Mouse (Mus musculus) lung, embryonic 15.5 days (tissue): ENCODE results near the gene 2200002D01Rik. TPM values are rescaled to one million over a fixed set of nuclear protein-coding genes. Genes with fewer than 3 reads are reported as not detected.
"Not testable (repeated sequence)": the region's sequence is repeated elsewhere in the genome, so short reads cannot be mapped to it uniquely, and the experiment has no call there.

Experiments used
- ATAC-seq: fragments of 200-750 bp; cut with Nextera tagmentation; 2 replicates; pipeline ENCODE4 v1.8.0; 2017; ENCODE audit warnings: moderate number of reproducible peaks, borderline replicate concordance; ENCODE audit not compliant: low FRiP score, low TSS enrichment; ENCODE audit errors: extremely low read depth
- H3K27ac ChIP-seq: fragments of 300-500 bp; sonication (generic); 2 replicates; pipeline ENCODE4 v1.5.1; 2015; ENCODE audit warnings: moderate library complexity, mild to moderate bottlenecking, inconsistent platforms
- H3K27me3 ChIP-seq: fragments of 300-500 bp; sonication (generic); 2 replicates; pipeline ENCODE4 v1.6.1; 2015; ENCODE audit warnings: inconsistent platforms
- H3K36me3 ChIP-seq: fragments of 300-500 bp; sonication (generic); 2 replicates; pipeline ENCODE4 v1.6.1; 2015; ENCODE audit warnings: inconsistent platforms
- H3K4me1 ChIP-seq: fragments of 300-500 bp; sonication (generic); 2 replicates; pipeline ENCODE4 v1.6.1; 2015; ENCODE audit warnings: inconsistent platforms
- H3K4me2 ChIP-seq: fragments of 300-500 bp; sonication (generic); 2 replicates; pipeline ENCODE4 v1.6.1; 2015; ENCODE audit warnings: inconsistent platforms, mild to moderate bottlenecking, moderate library complexity
- H3K4me3 ChIP-seq: fragments of 300-500 bp; sonication (generic); 2 replicates; pipeline ENCODE4 v1.5.1; 2015; ENCODE audit warnings: mild to moderate bottlenecking, inconsistent platforms
- H3K9ac ChIP-seq: fragments of 300-500 bp; sonication (generic); 2 replicates; pipeline ENCODE4 v1.6.1; 2015; ENCODE audit warnings: inconsistent platforms
- H3K9me3 ChIP-seq: fragments of 300-500 bp; sonication (generic); 2 replicates; pipeline ENCODE4 v1.6.1; 2016; ENCODE audit warnings: inconsistent platforms
- WGBS: fragments of 180-500 bp; shearing (Covaris S2); methylation state at CpG from one replicate; pipeline ENCODE4 v1.1.7; 2015; 5-methylcytosine and 5-hydroxymethylcytosine counted together
- polyA plus RNA-seq: library from polyadenylated mRNA; unstranded; fragments of >200 nt; fragmentation: Nextera tagmentation; extraction: Ambion mirVana; gene quantifications from 2 replicates; pipeline ENCODE4 v1.2.1, GENCODE M21; 2015

The 2200002D01Rik gene
- polyA plus RNA-seq, 1 experiment from 2014 or later = 13.1 TPM

GRCm38 (mm10) chr7:29251166-29251565 lies 2.9 kb upstream of the 2200002D01Rik start:
- H3K9ac ChIP-seq = no peak overlapping the region
- H3K9me3 ChIP-seq = no peaks in the 10 kb centered on the region
- H3K27me3 ChIP-seq = no peaks in the 10 kb centered on the region
- ATAC-seq = no peak
- H3K4me1 ChIP-seq = peaks cover 29% of the 10 kb centered on the region
- no peak overlapping the region for H3K4me3 ChIP-seq
- 0 out of 2 replicates have a peak, but pooled peaks cover 8% of the 10 kb centered on the region for H3K36me3 ChIP-seq
- 62% methylated on average over 3 of the region's 3 CpGs for WGBS
- H3K4me2 ChIP-seq = no peak overlapping the region
- no peak overlapping the region for H3K27ac ChIP-seq

GRCm38 (mm10) chr7:29247706-29248105 lies 560 bp downstream of the 2200002D01Rik start:
- Histone ChIP-seq H3K4me3 (peak overlapping the region; percentile 39), H3K4me1 (peaks cover 33% of the 10 kb centered on the region), H3K4me2 (peak overlapping the region; percentile 62), H3K9me3 (no peaks in the 10 kb centered on the region), H3K9ac (peak overlapping the region; percentile 37), H3K27ac (peak overlapping the region; percentile 71), H3K36me3 (peaks cover 22% of the 10 kb centered on the region; the same call in 1 of the 2 replicates), H3K27me3 (no peaks in the 10 kb centered on the region)
- 18% methylated on average over 19 of the region's 19 CpGs for WGBS
- no peak; the same call in 1 of the 2 replicates for ATAC-seq

GRCm38 (mm10) chr7:29247314-29247700 lies 959 bp downstream of the 2200002D01Rik start:
- H3K9me3 ChIP-seq = no peaks in the 10 kb centered on the region
- peak overlapping the region; percentile 37; the same call in 1 of the 2 replicates for H3K9ac ChIP-seq
- ATAC-seq = peak; percentile 40; the same call in 1 of the 2 replicates
- peak overlapping the region; percentile 71; the same call in 1 of the 2 replicates for H3K27ac ChIP-seq
- H3K4me1 ChIP-seq = peaks cover 33% of the 10 kb centered on the region
- peaks cover 22% of the 10 kb centered on the region; the same call in 1 of the 2 replicates for H3K36me3 ChIP-seq
- no peaks in the 10 kb centered on the region for H3K27me3 ChIP-seq
- H3K4me3 ChIP-seq = peak overlapping the region; percentile 39
- H3K4me2 ChIP-seq = peak overlapping the region; percentile 62
- 24% methylated on average over 16 of the region's 16 CpGs for WGBS

DNA sequence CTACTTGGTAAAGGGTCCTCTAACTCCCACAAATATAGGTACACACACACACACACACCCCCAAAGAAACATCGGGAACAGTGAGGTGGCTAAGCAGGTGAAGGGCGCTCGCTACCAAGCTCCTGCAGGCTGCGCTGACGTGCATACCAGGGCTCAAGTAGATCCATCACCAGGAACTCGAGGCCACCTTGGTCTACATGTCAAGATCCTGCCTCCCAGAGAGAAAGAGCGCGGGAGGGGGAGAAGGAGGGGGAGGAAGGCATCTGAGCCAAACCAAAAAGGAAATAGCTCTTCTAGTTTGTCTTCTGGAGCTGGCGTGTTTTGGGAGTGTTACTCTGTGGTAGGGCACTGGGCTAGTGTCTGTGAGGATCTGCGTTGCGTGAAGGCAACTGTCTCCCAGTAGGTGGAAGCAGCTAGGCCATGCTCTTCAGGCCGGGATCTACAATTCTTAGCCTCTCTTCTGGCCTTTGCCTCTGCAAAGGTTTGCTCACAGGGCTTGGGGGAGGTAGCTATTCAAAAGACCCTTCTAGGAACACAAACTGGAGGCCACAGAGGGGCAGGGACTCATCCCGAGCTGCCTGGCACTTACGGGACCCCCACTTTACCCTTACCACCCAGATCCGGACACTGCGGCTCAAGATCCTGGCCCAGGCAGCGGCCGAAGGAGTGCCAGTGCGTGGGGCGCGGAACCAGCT lies 1.5 kb downstream of the 2200002D01Rik start:
- peak overlapping the region; percentile 62 for H3K4me2 ChIP-seq
- no peak overlapping the region for H3K9ac ChIP-seq
- H3K27ac ChIP-seq = peak overlapping the region; percentile 45; the same call in 1 of the 2 replicates
- peaks cover 33% of the 10 kb centered on the region for H3K4me1 ChIP-seq
- no peak for ATAC-seq
- H3K36me3 ChIP-seq = peaks cover 22% of the 10 kb centered on the region; the same call in 1 of the 2 replicates
- H3K9me3 ChIP-seq = no peaks in the 10 kb centered on the region
- H3K27me3 ChIP-seq = no peaks in the 10 kb centered on the region
- 70% methylated on average over 21 of the region's 21 CpGs for WGBS
- peak overlapping the region; percentile 12; the same call in 1 of the 2 replicates for H3K4me3 ChIP-seq

DNA sequence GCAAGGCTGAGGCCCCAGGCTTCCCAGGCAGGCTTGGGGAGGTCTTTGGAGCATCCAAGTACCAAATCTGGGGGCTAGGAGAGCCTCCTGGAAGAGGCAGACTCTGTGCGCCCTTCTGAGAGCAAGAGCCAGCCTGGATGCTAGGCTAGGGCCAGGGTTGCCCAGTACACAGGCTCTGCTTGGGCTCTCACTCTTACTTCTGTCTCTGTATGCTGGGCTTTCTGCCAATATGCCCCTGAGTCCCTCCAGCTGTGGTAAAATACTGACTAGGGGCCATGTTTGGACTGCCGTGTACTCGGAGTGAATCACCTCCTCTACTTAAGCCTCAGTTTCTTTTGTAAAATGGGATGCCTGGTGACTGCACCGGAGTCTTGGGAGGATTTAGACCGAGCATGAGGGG lies 2.3 kb downstream of the 2200002D01Rik start:
- no peak overlapping the region for H3K4me2 ChIP-seq
- H3K27me3 ChIP-seq = no peaks in the 10 kb centered on the region
- ATAC-seq = peak; percentile 55
- no peaks in the 10 kb centered on the region for H3K9me3 ChIP-seq
- WGBS = 58% methylated on average over 5 of the region's 5 CpGs
- H3K4me1 ChIP-seq = peaks cover 33% of the 10 kb centered on the region
- no peak overlapping the region for H3K9ac ChIP-seq
- H3K36me3 ChIP-seq = peaks cover 22% of the 10 kb centered on the region; the same call in 1 of the 2 replicates
- H3K27ac ChIP-seq = peak overlapping the region; percentile 45
- no peak overlapping the region for H3K4me3 ChIP-seq

DNA sequence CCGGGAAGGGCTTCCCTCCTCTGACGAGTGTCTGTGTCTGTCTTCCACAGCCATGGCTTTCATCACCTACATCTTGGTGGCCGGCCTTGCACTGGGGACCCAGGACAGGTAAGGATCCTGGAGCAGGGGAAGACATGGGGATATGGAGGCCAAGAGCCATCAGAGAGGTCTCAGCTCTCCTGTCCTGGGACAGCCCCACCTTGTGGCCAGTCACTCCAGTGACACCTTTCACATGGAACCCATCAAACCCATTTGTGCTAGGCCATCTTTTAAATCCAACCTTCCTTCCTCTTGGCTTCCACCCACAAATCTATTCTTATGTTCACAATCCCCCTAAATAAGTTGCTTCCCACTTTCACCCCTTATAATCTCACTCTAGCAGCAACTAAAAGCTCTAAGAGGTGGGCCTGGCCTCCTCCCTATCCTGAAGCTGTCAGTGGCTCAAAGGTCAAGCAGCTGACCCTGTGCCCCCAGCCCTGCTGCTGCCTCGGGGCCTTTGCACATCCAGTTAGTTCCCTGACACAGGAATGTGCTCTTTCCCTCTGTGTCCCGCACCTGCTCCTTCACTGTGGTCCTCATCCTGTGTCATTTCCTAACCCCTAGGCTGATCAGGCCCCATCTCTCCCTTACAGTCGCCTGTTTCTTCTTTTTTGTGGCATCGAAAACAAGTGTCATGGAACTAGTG lies 3.4 kb downstream of the 2200002D01Rik start:
- Histone ChIP-seq H3K4me3 (no peak overlapping the region), H3K9me3 (no peaks in the 10 kb centered on the region), H3K4me1 (peaks cover 33% of the 10 kb centered on the region), H3K36me3 (peaks cover 22% of the 10 kb centered on the region; the same call in 1 of the 2 replicates), H3K4me2 (no peak overlapping the region), H3K27ac (no peak overlapping the region), H3K9ac (no peak overlapping the region), H3K27me3 (no peaks in the 10 kb centered on the region)
- 74% methylated on average over 7 of the region's 7 CpGs for WGBS
- no peak for ATAC-seq

- peak within 1 kb of the TSS; percentile 67 for H3K4me2 ChIP-seq
- H3K9me3 ChIP-seq = no peaks in the 10 kb centered on the region
- WGBS = under 1% methylated on average over 60 of the region's 60 CpGs
- no peaks in the 10 kb centered on the region for H3K36me3 ChIP-seq
- peak within 1 kb of the TSS; percentile 64 for H3K4me3 ChIP-seq
- peak; percentile 95 for ATAC-seq
- peak within 1 kb of the TSS; percentile 67 for H3K9ac ChIP-seq
- H3K4me1 ChIP-seq = peaks cover 17% of the 10 kb centered on the region
- no peaks in the 10 kb centered on the region for H3K27me3 ChIP-seq
- H3K27ac ChIP-seq = peak within 1 kb of the TSS; percentile 96
Measured at GRCm38 (mm10) chr7:29238019-29238967, 10.0 kb downstream of the 2200002D01Rik start, which contains the start of gene Yif1b. Gene Yif1b (plus strand): TSS chr7:29238329.

- peak overlapping the region; percentile 67 for H3K4me2 ChIP-seq
- H3K27me3 ChIP-seq, H3K36me3 ChIP-seq, ATAC-seq, H3K9me3 ChIP-seq: not testable (repeated sequence)
- WGBS = 22% methylated on average over 6 of the region's 6 CpGs
- H3K4me1 ChIP-seq = peaks cover 17% of the 10 kb centered on the region
- peak overlapping the region; percentile 96 for H3K27ac ChIP-seq
- H3K9ac ChIP-seq = peak overlapping the region; percentile 54
- H3K4me3 ChIP-seq = peak overlapping the region; percentile 64
Measured at GRCm38 (mm10) chr7:29237596-29237995, 10.7 kb downstream of the 2200002D01Rik start.

DNA sequence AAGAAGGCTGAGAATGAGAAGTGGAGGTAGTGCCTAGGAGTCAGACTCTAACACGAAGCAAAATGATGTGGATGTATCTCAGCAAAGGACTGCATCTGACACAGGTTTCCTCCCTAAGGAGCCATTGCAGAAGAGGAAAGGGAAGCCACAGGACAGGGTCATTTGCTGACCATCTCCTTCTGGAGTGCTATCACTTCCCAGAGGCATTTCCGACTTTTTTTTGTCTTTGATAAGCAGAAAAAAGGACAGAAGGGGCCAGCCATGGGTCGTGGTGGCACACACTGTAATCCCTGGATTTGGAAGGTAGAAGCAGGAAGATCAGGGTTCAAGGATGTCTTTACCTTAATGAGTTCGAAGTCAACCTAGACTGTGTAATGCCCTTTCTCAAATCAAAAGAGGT lies 11.7 kb downstream of the 2200002D01Rik start:
- Histone ChIP-seq H3K27me3 (no peaks in the 10 kb centered on the region), H3K4me1 (peaks cover 26% of the 10 kb centered on the region), H3K27ac (no peak overlapping the region), H3K9me3 (no peaks in the 10 kb centered on the region), H3K4me3 (no peak overlapping the region), H3K9ac (no peak overlapping the region), H3K36me3 (no peaks in the 10 kb centered on the region), H3K4me2 (no peak overlapping the region)
- WGBS = 70% methylated on average over 4 of the region's 4 CpGs
- ATAC-seq = no peak

GRCm38 (mm10) chr7:29234661-29235060 lies 13.6 kb downstream of the 2200002D01Rik start:
- WGBS = 79% methylated on average over 5 of the region's 5 CpGs
- Histone ChIP-seq H3K36me3 (no peaks in the 10 kb centered on the region), H3K9me3 (no peaks in the 10 kb centered on the region), H3K4me1 (peaks cover 26% of the 10 kb centered on the region), H3K27me3 (peaks cover 6% of the 10 kb centered on the region; the same call in 1 of the 2 replicates), H3K4me2 (no peak overlapping the region), H3K9ac (no peak overlapping the region), H3K27ac (no peak overlapping the region), H3K4me3 (no peak overlapping the region)
- no peak for ATAC-seq

DNA sequence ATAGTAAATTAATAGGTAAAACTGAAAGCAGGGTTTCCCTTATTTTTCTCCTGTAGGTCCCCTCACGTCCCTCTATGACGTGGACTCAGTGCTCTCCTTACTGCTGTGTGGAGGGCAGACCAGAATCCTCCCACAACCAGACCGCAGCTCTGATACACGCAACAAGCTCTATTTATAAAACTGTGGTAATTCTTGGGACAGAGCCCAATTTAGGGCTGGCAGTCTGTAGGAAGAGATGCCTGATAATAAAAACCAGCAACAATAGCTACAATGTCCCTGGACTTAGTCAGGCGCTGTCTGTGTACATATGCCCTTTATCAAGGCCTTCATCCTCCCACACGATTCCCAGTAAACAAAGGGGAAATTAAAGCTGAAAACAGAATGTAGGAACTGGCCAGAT lies 14.5 kb downstream of the 2200002D01Rik start:
- H3K9ac ChIP-seq = no peak overlapping the region
- H3K4me3 ChIP-seq = no peak overlapping the region
- peaks cover 16% of the 10 kb centered on the region for H3K4me1 ChIP-seq
- H3K36me3 ChIP-seq = no peaks in the 10 kb centered on the region
- H3K27ac ChIP-seq = peak overlapping the region; percentile 50
- no peak for ATAC-seq
- WGBS = 45% methylated on average over 6 of the region's 6 CpGs
- H3K9me3 ChIP-seq = no peaks in the 10 kb centered on the region
- no peak overlapping the region; the same call in 1 of the 2 replicates for H3K4me2 ChIP-seq
- peaks cover 6% of the 10 kb centered on the region; the same call in 1 of the 2 replicates for H3K27me3 ChIP-seq
